8 mouse cellular contexts compared by ENCODE assay signal in the genomic region with DNA sequence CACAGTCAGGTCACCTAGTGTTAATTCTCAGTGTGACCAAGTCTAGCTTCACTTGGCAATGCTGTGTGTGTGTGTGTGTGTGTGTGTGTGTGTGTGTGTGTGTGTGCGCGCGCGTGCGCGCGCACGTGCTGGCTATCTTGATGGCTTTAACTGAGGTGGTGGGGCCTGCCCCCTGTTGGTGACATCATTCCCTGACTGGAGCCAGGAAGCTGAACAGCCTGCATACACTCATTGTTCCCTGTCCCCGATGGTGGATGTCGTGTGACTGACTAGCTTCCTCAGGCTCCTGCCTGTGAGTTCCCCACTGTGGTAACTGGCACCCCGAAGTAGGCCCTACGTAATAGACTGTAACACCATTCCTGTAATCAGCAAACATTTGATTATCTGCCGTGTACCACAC. TPM values are rescaled to one million over a fixed set of nuclear protein-coding genes. Genes with fewer than 3 reads are reported as not detected.
DNase-seq lines count a peak whose midpoint lies in the region; ATAC-seq lines count a peak whose summit lies in the region.

No protein-coding gene starts in this region.

- no peaks in the 10 kb centered on the region for H3K27me3 ChIP-seq in midbrain, embryonic 11.5 days (ENCODE audit: control insufficient read depth, insufficient read depth, low read length)

- DNase-seq in adrenal gland, postnatal 14 days = peak; percentile 15
- no peak for DNase-seq in adrenal gland, postnatal 4 days (ENCODE audit: low spot score in 2 of 2)
- DNase-seq in lung, postnatal 10 days = peak; percentile 14
- no peak for DNase-seq in lung, postnatal 25 days (ENCODE audit: low spot score)
- DNase-seq in heart, postnatal 14 days = peak; percentile 6 to 15
- DNase-seq in retina, embryonic 14.5 days (ENCODE audit: low spot score) = peak; percentile 27
- no peak for DNase-seq in midbrain, embryonic 11.5 days (ENCODE audit: low spot score, missing footprints)
- DNase-seq in right cerebral cortex, postnatal 14 days = no peak

- H3K9ac ChIP-seq in midbrain, embryonic 11.5 days (ENCODE audit: low read length) = no peak overlapping the region

- H3K9me3 ChIP-seq in midbrain, embryonic 11.5 days (ENCODE audit: control insufficient read depth, low read length) = no peaks in the 10 kb centered on the region

- H3K27ac ChIP-seq in midbrain, embryonic 11.5 days (ENCODE audit: low read depth, low read length) = no peak overlapping the region

- H3K4me3 ChIP-seq in midbrain, embryonic 11.5 days (ENCODE audit: low read depth, low read length) = no peak overlapping the region

- no peaks in the 10 kb centered on the region for H3K36me3 ChIP-seq in midbrain, embryonic 11.5 days (ENCODE audit: control insufficient read depth, insufficient read depth, low read length)

- intact Hi-C loops in heart, postnatal 14 days (cut with DNase I) = no loop called here

- no peaks in the 10 kb centered on the region for H3K4me1 ChIP-seq in midbrain, embryonic 11.5 days (ENCODE audit: control insufficient read depth, insufficient read depth, low read length)

- no peak overlapping the region for H3K4me2 ChIP-seq in midbrain, embryonic 11.5 days

- 76% methylated on average over 13 of the region's 13 CpGs for WGBS in midbrain, embryonic 11.5 days

- no peak for ATAC-seq in midbrain, embryonic 11.5 days (ENCODE audit: low FRiP score)

RNA-seq across cellular contexts. Expression of gene Nlrc4, which starts 27.5 kb away (rescaled TPM):
- total RNA-seq in adrenal gland, postnatal 14 days (2021) = 0.26 and 0.86 TPM in 2 replicates
- total RNA-seq in adrenal gland, postnatal 4 days (2021) = under 1 TPM; 0.68 to 0.70 TPM
- under 1 TPM; 0.36 to 0.59 TPM for total RNA-seq in heart, postnatal 14 days (2021)
- 0.21 and 0.22 TPM in 2 replicates for polyA plus RNA-seq in midbrain, embryonic 11.5 days (2014; fragmentation: Nextera tagmentation; extraction: Ambion mirVana)

RNA-seq across cellular contexts. Expression of gene Slc30a6, which starts 36.1 kb away (rescaled TPM):
- 22.5 and 24.3 TPM in 2 replicates for total RNA-seq in adrenal gland, postnatal 14 days (2021)
- total RNA-seq in adrenal gland, postnatal 4 days (2021) = 10 to 100 TPM; 23.2 to 25.9 TPM
- total RNA-seq in heart, postnatal 14 days (2021) = 10 to 100 TPM; 11.2 to 11.7 TPM
- polyA plus RNA-seq in midbrain, embryonic 11.5 days (2014; fragmentation: Nextera tagmentation; extraction: Ambion mirVana) = 28.1 and 30.2 TPM in 2 replicates

RNA-seq across cellular contexts. Expression of gene Yipf4, which starts 57.8 kb away (rescaled TPM):
- 115 and 123 TPM in 2 replicates for total RNA-seq in adrenal gland, postnatal 14 days (2021)
- 100 to 1,000 TPM in 1 of 2 experiments, 10 to 100 TPM in 1; 99.8 to 100 TPM for total RNA-seq in adrenal gland, postnatal 4 days (2021)
- 10 to 100 TPM; 70.1 to 76.6 TPM for total RNA-seq in heart, postnatal 14 days (2021)
- polyA plus RNA-seq in midbrain, embryonic 11.5 days (2014; fragmentation: Nextera tagmentation; extraction: Ambion mirVana) = 63.2 and 63.4 TPM in 2 replicates

Comparison
In these comparisons a context has a peak if more than half of its experiments do, and no peak if none do; other contexts are left out.
1. DNase-seq: peak in adrenal gland, postnatal 14 days (single experiment), lung, postnatal 10 days (single experiment), heart, postnatal 14 days (2 of 2) and retina, embryonic 14.5 days (single experiment); none in adrenal gland, postnatal 4 days (0 of 2), lung, postnatal 25 days (single experiment), midbrain, embryonic 11.5 days (single experiment) and right cerebral cortex, postnatal 14 days (single experiment).